11 mouse cellular contexts compared by ENCODE assay signal in genomic region chr19:4616546-4616945, GRCm38 (mm10). TPM values are rescaled to one million over a fixed set of nuclear protein-coding genes. Genes with fewer than 3 reads are reported as not detected.
DNase-seq lines count a peak whose midpoint lies in the region; ATAC-seq lines count a peak whose summit lies in the region.
"Had no signal": no experiment of that assay in that cellular context is flagged by ENCODE, and none has a peak within 500 bp of the region (broad histone marks: within the 10 kb centered on the region; RNA-seq: fewer than 3 reads in every experiment).

No protein-coding gene starts in this region.

- DNase-seq in heart, postnatal 25 days (ENCODE audit: low spot score) = no peak
- DNase-seq in midbrain, embryonic 11.5 days (ENCODE audit: low spot score, missing footprints) = no peak
- no peak for DNase-seq in ovary, adult 18-20 months (ENCODE audit: low spot score)
- no peak for DNase-seq in thymus, postnatal 4 days
- DNase-seq: gastrocnemius, postnatal 36 days; kidney, postnatal 14 days; retina, postnatal 1 day had no signal

- peak overlapping the region; percentile 86; the same call in 1 of the 2 replicates for H3K4me3 ChIP-seq in heart, embryonic 13.5 days
- H3K4me3 ChIP-seq in midbrain, embryonic 13.5 days (replicated peaks) = peak overlapping the region; percentile 94
- no peak overlapping the region for H3K4me3 ChIP-seq in midbrain, embryonic 11.5 days (ENCODE audit: low read depth, low read length)
- H3K4me3 ChIP-seq in hindbrain, embryonic 12.5 days = peak overlapping the region; percentile 92; the same call in 1 of the 2 replicates
- peak overlapping the region; percentile 93; the same call in 1 of the 2 replicates for H3K4me3 ChIP-seq in neural tube, embryonic 13.5 days

- 0 out of 2 replicates have a peak overlapping the region, but pooled peaks have one; percentile 79 for H3K27ac ChIP-seq in heart, embryonic 13.5 days (replicated peaks)
- no peak overlapping the region for H3K27ac ChIP-seq in midbrain, embryonic 13.5 days
- no peak overlapping the region for H3K27ac ChIP-seq in midbrain, embryonic 11.5 days (ENCODE audit: low read depth, low read length)
- no peak overlapping the region for H3K27ac ChIP-seq in hindbrain, embryonic 12.5 days
- peak overlapping the region; percentile 95 for H3K27ac ChIP-seq in neural tube, embryonic 13.5 days (replicated peaks)

- peaks cover 26% of the 10 kb centered on the region for H3K4me1 ChIP-seq in heart, embryonic 13.5 days
- peaks cover 39% of the 10 kb centered on the region for H3K4me1 ChIP-seq in midbrain, embryonic 13.5 days (replicated peaks)
- H3K4me1 ChIP-seq in midbrain, embryonic 11.5 days (ENCODE audit: control insufficient read depth, insufficient read depth, low read length) = peaks cover 12% of the 10 kb centered on the region
- H3K4me1 ChIP-seq in hindbrain, embryonic 12.5 days = peaks cover 35% of the 10 kb centered on the region
- H3K4me1 ChIP-seq in neural tube, embryonic 13.5 days (replicated peaks) = peaks cover 42% of the 10 kb centered on the region

- intact Hi-C loops in heart, postnatal 25 days (cut with DNase I) = no loop called here

- no peaks in the 10 kb centered on the region for H3K9me3 ChIP-seq in heart, embryonic 13.5 days
- no peaks in the 10 kb centered on the region for H3K9me3 ChIP-seq in midbrain, embryonic 13.5 days
- no peaks in the 10 kb centered on the region for H3K9me3 ChIP-seq in midbrain, embryonic 11.5 days (ENCODE audit: control insufficient read depth, low read length)
- H3K9me3 ChIP-seq in hindbrain, embryonic 12.5 days (replicated peaks) = no peaks in the 10 kb centered on the region
- no peaks in the 10 kb centered on the region for H3K9me3 ChIP-seq in neural tube, embryonic 13.5 days

- peak overlapping the region; percentile 75 for H3K4me2 ChIP-seq in heart, embryonic 13.5 days
- H3K4me2 ChIP-seq in midbrain, embryonic 13.5 days (replicated peaks) = peak overlapping the region; percentile 77
- no peak overlapping the region; the same call in 1 of the 2 replicates for H3K4me2 ChIP-seq in midbrain, embryonic 11.5 days
- peak overlapping the region; percentile 80 for H3K4me2 ChIP-seq in hindbrain, embryonic 12.5 days (replicated peaks)
- H3K4me2 ChIP-seq in neural tube, embryonic 13.5 days = peak overlapping the region; percentile 93

- peaks cover 40% of the 10 kb centered on the region for H3K36me3 ChIP-seq in heart, embryonic 13.5 days
- H3K36me3 ChIP-seq in midbrain, embryonic 13.5 days = peaks cover 39% of the 10 kb centered on the region
- H3K36me3 ChIP-seq in midbrain, embryonic 11.5 days (ENCODE audit: control insufficient read depth, insufficient read depth, low read length) = peaks cover 9% of the 10 kb centered on the region
- H3K36me3 ChIP-seq in hindbrain, embryonic 12.5 days = peaks cover 37% of the 10 kb centered on the region
- peaks cover 39% of the 10 kb centered on the region for H3K36me3 ChIP-seq in neural tube, embryonic 13.5 days

- H3K27me3 ChIP-seq in heart, embryonic 13.5 days (replicated peaks) = peaks cover 12% of the 10 kb centered on the region; the same call in 1 of the 2 replicates
- H3K27me3 ChIP-seq in midbrain, embryonic 13.5 days = 0 out of 2 replicates have a peak, but pooled peaks cover 4% of the 10 kb centered on the region
- H3K27me3 ChIP-seq in midbrain, embryonic 11.5 days (ENCODE audit: control insufficient read depth, insufficient read depth, low read length) = peaks cover 2% of the 10 kb centered on the region; the same call in 1 of the 2 replicates
- H3K27me3 ChIP-seq in hindbrain, embryonic 12.5 days = no peaks in the 10 kb centered on the region
- no peaks in the 10 kb centered on the region for H3K27me3 ChIP-seq in neural tube, embryonic 13.5 days

- no peak for ATAC-seq in heart, embryonic 13.5 days (ENCODE audit: extremely low read depth, insufficient number of reproducible peaks, low FRiP score, low TSS enrichment)
- ATAC-seq in midbrain, embryonic 13.5 days = no peak
- ATAC-seq in midbrain, embryonic 11.5 days (ENCODE audit: low FRiP score) = no peak
- ATAC-seq in hindbrain, embryonic 12.5 days (ENCODE audit: low FRiP score) = no peak
- no peak for ATAC-seq in neural tube, embryonic 13.5 days (ENCODE audit: low read depth)

- H3K9ac ChIP-seq in heart, embryonic 13.5 days = peak overlapping the region; percentile 97
- peak overlapping the region; percentile 100; the same call in 1 of the 2 replicates for H3K9ac ChIP-seq in midbrain, embryonic 13.5 days (replicated peaks)
- no peak overlapping the region for H3K9ac ChIP-seq in midbrain, embryonic 11.5 days (ENCODE audit: low read length)
- H3K9ac ChIP-seq in hindbrain, embryonic 12.5 days = no peak overlapping the region
- H3K9ac ChIP-seq in neural tube, embryonic 13.5 days = peak overlapping the region; percentile 99

- 31% methylated on average over 4 of the region's 4 CpGs for WGBS in heart, embryonic 13.5 days
- WGBS in midbrain, embryonic 13.5 days = 57% methylated on average over 4 of the region's 4 CpGs
- 56% methylated on average over 4 of the region's 4 CpGs for WGBS in midbrain, embryonic 11.5 days
- 38% methylated on average over 4 of the region's 4 CpGs for WGBS in hindbrain, embryonic 12.5 days
- 35% methylated on average over 4 of the region's 4 CpGs for WGBS in neural tube, embryonic 13.5 days

RNA-seq across cellular contexts. Expression of gene Lrfn4, which starts 1.1 kb away (rescaled TPM):
- polyA plus RNA-seq in heart, embryonic 13.5 days (2015; fragmentation: Nextera tagmentation; extraction: Ambion mirVana) = 3.2 and 3.8 TPM in 2 replicates
- 10 to 100 TPM in 1 of 2 experiments, 1 to 10 TPM in 1; 9.5 to 10.5 TPM for total RNA-seq in heart, postnatal 25 days (2021)
- 8.8 and 10.1 TPM in 2 replicates for polyA plus RNA-seq in midbrain, embryonic 13.5 days (2015; fragmentation: Nextera tagmentation; extraction: Ambion mirVana)
- polyA plus RNA-seq in midbrain, embryonic 11.5 days (2014; fragmentation: Nextera tagmentation; extraction: Ambion mirVana) = 7.5 and 7.6 TPM in 2 replicates
- 16.3 and 17.6 TPM in 2 replicates for polyA plus RNA-seq in hindbrain, embryonic 12.5 days (2016; fragmentation: Nextera tagmentation; extraction: Ambion mirVana)
- 10.5 and 10.9 TPM in 2 replicates for polyA plus RNA-seq in neural tube, embryonic 13.5 days (2015; fragmentation: Nextera tagmentation; extraction: Ambion mirVana)

RNA-seq across cellular contexts. Expression of gene Rce1, which starts 8.9 kb away (rescaled TPM):
- 37.7 and 41.2 TPM in 2 replicates for polyA plus RNA-seq in heart, embryonic 13.5 days (2015; fragmentation: Nextera tagmentation; extraction: Ambion mirVana)
- 10 to 100 TPM; 10.9 to 11.1 TPM for total RNA-seq in heart, postnatal 25 days (2021)
- 56.8 and 59.9 TPM in 2 replicates for polyA plus RNA-seq in midbrain, embryonic 13.5 days (2015; fragmentation: Nextera tagmentation; extraction: Ambion mirVana)
- polyA plus RNA-seq in midbrain, embryonic 11.5 days (2014; fragmentation: Nextera tagmentation; extraction: Ambion mirVana) = 61.0 and 68.7 TPM in 2 replicates
- 54.3 and 62.9 TPM in 2 replicates for polyA plus RNA-seq in hindbrain, embryonic 12.5 days (2016; fragmentation: Nextera tagmentation; extraction: Ambion mirVana)
- 51.8 and 56.0 TPM in 2 replicates for polyA plus RNA-seq in neural tube, embryonic 13.5 days (2015; fragmentation: Nextera tagmentation; extraction: Ambion mirVana)

Comparison
In these comparisons a context has a peak if more than half of its experiments do, and no peak if none do; other contexts are left out.
1. H3K9ac ChIP-seq: peak in heart, embryonic 13.5 days (single experiment), midbrain, embryonic 13.5 days (single experiment) and neural tube, embryonic 13.5 days (single experiment); none in midbrain, embryonic 11.5 days (single experiment) and hindbrain, embryonic 12.5 days (single experiment).
2. H3K27ac ChIP-seq: peak in heart, embryonic 13.5 days (single experiment) and neural tube, embryonic 13.5 days (single experiment); none in midbrain, embryonic 13.5 days (single experiment), midbrain, embryonic 11.5 days (single experiment) and hindbrain, embryonic 12.5 days (single experiment).